Mouse (Mus musculus) liver, embryonic 14.5 days (tissue): ENCODE measurements around the gene Rorc.

Source experiments
- CTCF ChIP-seq: IDR thresholded peaks from 2 replicates; pipeline ENCODE4 v1.5.1; 2016; ENCODE audit warnings: antibody characterized with exemption, low read depth, control low read depth
- EP300 ChIP-seq: IDR thresholded peaks from 2 replicates; pipeline ENCODE4 v1.6.1; 2016; ENCODE audit warnings: antibody characterized with exemption, low read depth

- TF ChIP-seq CTCF: 0 out of 2 replicates have a peak, but pooled peaks have one; percentile 24
- TF ChIP-seq EP300: no peak
These were observed 40.6 kb downstream of the Rorc start, which contains the start of gene Tdrkh for GRCm38 (mm10) chr3:94413031-94413679.
